Mouse (Mus musculus): ENCODE measurements around the gene Sumf1.

DNA sequence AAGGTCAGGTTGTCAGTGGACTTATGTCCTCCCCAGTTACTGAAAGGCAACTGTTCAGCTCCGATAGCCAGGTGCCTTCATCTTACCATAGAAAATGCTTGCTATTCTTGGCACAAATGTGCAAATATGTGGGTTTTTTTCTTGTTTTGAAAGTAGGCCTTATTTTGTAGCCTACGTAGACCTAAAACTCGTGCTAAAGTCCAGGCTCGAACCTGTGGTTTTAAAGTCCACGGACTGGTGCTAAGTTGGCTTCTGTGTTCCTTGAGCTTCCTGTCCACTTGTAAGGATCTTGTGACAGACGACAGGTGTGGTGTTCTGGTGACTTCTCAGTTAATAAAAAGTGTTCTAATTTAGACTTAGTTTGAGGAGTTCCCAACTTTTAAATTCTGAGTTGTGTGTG is 42.7 kb upstream of the Sumf1 start:
- TF ChIP-seq CTCF (IDR thresholded peaks at IDR 0.05; ENCODE audit: control insufficient read depth, insufficient read depth, low read length) (no peak), POLR2A (IDR thresholded peaks at IDR 0.05; ENCODE audit: borderline replicate concordance, control insufficient read depth, low read depth, low read length) (no peak)

Data from bone marrow, adult 2 months (tissue).